Mouse (Mus musculus) retina, adult 2 months (tissue): ENCODE results near the gene Fndc4.

Experiments
- DNase-seq: peaks from one replicate; pipeline ENCODE4 v3.0.0-alpha.2; 2012; ENCODE audit warnings: low read depth, low spot score

The Fndc4 gene

GRCm38 (mm10) chr5:31257616-31258015 lies 38.3 kb downstream of the Fndc4 start:
- DNase-seq: no peak

- no peak for DNase-seq
These were observed 39.9 kb downstream of the Fndc4 start for GRCm38 (mm10) chr5:31255971-31256370.

- DNase-seq: no peak
These were observed 40.5 kb downstream of the Fndc4 start for GRCm38 (mm10) chr5:31255381-31255780.

GRCm38 (mm10) chr5:31254901-31255300 lies 41.0 kb downstream of the Fndc4 start:
- no peak for DNase-seq

GRCm38 (mm10) chr5:31254452-31254851 lies 41.4 kb downstream of the Fndc4 start:
- no peak for DNase-seq

GRCm38 (mm10) chr5:31253806-31254205 lies 42.1 kb downstream of the Fndc4 start:
- DNase-seq: no peak

- no peak for DNase-seq
These were observed 42.9 kb downstream of the Fndc4 start for GRCm38 (mm10) chr5:31252795-31253545.

GRCm38 (mm10) chr5:31252151-31252550 lies 43.7 kb downstream of the Fndc4 start:
- no peak for DNase-seq

- no peak for DNase-seq
These were observed 44.3 kb downstream of the Fndc4 start, which contains the start of gene Krtcap3 for GRCm38 (mm10) chr5:31251541-31252101. Gene Krtcap3, plus strand, starts transcription at chr5:31251691.

- DNase-seq: no peak
These were observed 45.2 kb downstream of the Fndc4 start for GRCm38 (mm10) chr5:31250716-31251115.
